Mouse (Mus musculus) erythroblast, embryonic 14.5 days (primary cell): ENCODE results near the gene Sall2.

Experiments used
- GATA1 ChIP-seq: IDR thresholded peaks from 2 replicates; pipeline ENCODE4 v1.6.1; 2012; ENCODE audit warnings: low read length, inconsistent platforms, mixed read lengths
- TAL1 ChIP-seq: IDR thresholded peaks from 3 replicates; pipeline ENCODE4 v1.6.1; 2012; ENCODE audit warnings: low read length, inconsistent platforms, mixed read lengths

DNA sequence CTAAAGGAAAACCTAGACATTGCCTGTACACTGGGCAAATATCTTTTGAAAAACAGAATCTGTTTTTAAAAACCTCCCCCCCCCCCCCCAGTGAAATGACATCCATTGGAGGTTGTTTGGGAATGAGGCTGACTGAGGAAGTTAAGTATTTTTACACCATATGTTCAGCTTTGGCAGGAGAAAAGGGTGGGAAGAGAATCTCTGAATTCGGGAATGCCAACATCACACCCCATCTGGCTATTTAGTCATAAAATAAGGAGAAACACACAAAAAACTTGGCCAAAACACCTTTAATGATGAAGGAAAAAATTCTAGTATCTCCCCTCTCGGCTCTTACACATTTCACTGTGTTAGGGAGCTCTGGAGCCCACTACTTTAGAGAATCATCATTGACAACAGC is 17.7 kb downstream of the Sall2 start:
- no peak for TF ChIP-seq GATA1
- TF ChIP-seq TAL1: no peak
